Mouse (Mus musculus) urinary bladder, adult 2 months (tissue): Measurements from ENCODE around the gene Eif5a. TPM values are rescaled to one million over a fixed set of nuclear protein-coding genes. Genes with fewer than 3 reads are reported as not detected.

Experiments
- DNase-seq: peaks from one replicate; pipeline ENCODE4 v3.0.0; 2022; ENCODE audit warnings: low spot score
- polyA plus RNA-seq: library from polyadenylated mRNA; depleted of rRNA; stranded (reverse); fragments of >200 nt; gene quantifications from 2 replicates; pipeline ENCODE4 v1.2.3, GENCODE M21; 2012

The Eif5a gene
- polyA plus RNA-seq, 1 experiment = 624 TPM

- no peak for DNase-seq
Observed at GRCm38 (mm10) chr11:69902972-69903371, 18.8 kb downstream of the Eif5a start.

GRCm38 (mm10) chr11:69901993-69902392, 19.8 kb downstream of the Eif5a start:
- DNase-seq = no peak

- peak; percentile 85 for DNase-seq
Observed at GRCm38 (mm10) chr11:69901406-69901846, 20.3 kb downstream of the Eif5a start.

- DNase-seq = peak; percentile 71
Observed at GRCm38 (mm10) chr11:69900471-69901405, 21.0 kb downstream of the Eif5a start, which contains the start of the genes 2810408A11Rik and Neurl4. TSS of gene 2810408A11Rik (minus strand) at chr11:69900987. TSS of gene Neurl4 (plus strand) at chr11:69901072.

GRCm38 (mm10) chr11:69899870-69900269, 21.9 kb downstream of the Eif5a start:
- DNase-seq = no peak

DNA sequence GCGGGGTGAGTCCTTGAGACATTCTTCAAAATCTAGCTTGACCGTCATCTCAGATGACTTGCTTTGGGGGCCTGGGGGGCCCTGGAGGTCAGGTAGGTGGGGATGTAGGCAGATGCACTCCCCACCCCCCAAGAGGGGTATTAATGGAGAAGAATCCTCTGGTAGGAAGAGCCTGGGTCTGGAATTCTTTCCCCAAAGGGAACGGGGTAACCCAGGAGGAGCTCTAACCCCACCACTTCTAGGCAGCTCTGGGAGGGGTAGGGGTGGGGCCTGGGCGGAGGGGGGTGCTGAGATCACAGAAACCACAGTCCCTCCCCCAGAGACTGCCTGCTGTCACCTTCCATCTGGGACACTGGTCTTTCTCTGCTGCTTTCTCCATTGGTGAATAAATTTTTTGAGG, 26.5 kb downstream of the Eif5a start, which contains the start of gene Acap1:
Gene Acap1, minus strand, starts transcription at position 249 of the 400 bp plus-strand sequence.
- DNase-seq = no peak

- no peak for DNase-seq
Observed at GRCm38 (mm10) chr11:69894671-69895070, 27.1 kb downstream of the Eif5a start.

- no peak for DNase-seq
Observed at GRCm38 (mm10) chr11:69891482-69891881, 30.3 kb downstream of the Eif5a start.

- no peak for DNase-seq
Observed at GRCm38 (mm10) chr11:69886907-69887635, 34.7 kb downstream of the Eif5a start.

- DNase-seq = no peak
Observed at GRCm38 (mm10) chr11:69884663-69885062, 37.1 kb downstream of the Eif5a start.

- no peak for DNase-seq
Observed at GRCm38 (mm10) chr11:69884240-69884639, 37.5 kb downstream of the Eif5a start.

DNA sequence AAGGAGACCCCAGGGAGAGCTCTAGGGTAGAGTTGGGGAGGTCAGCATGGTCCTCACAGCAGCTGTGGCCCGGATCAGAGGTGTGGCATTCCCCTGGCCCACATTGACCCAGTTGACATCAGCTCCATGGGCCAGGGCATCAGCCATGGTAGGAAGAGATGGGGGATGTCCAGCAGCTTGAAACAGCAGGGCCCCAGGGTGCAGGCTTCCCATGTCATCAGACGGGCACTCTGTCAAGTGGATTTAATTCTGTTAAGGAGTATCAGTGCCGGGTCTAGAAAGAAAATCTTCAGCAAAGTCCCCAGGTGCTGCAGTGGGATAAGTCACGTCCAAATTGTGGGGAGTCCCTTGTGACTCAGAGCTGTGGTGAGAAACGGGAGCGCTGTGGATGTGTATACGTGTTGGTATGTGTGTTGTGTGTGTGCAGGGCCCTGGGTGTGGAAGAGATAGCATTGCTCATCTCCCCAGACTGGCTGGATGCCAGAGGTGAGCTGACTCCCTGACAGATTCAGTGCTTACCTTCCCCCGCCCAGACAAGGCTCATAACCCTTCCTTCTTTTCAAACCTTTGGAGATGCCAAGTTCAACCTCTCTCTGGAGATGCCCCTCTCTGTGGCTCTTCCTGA, 38.1 kb downstream of the Eif5a start:
- no peak for DNase-seq

- DNase-seq = no peak
Observed at GRCm38 (mm10) chr11:69883066-69883465, 38.7 kb downstream of the Eif5a start.

GRCm38 (mm10) chr11:69881787-69882670, 39.7 kb downstream of the Eif5a start:
- DNase-seq = no peak

- peak; percentile 92 for DNase-seq
Observed at GRCm38 (mm10) chr11:69880853-69881603, 40.7 kb downstream of the Eif5a start, which contains the start of gene Kctd11. TSS of gene Kctd11 (minus strand) at chr11:69881406.

GRCm38 (mm10) chr11:69880506-69880852, 41.3 kb downstream of the Eif5a start:
- DNase-seq = no peak

DNA sequence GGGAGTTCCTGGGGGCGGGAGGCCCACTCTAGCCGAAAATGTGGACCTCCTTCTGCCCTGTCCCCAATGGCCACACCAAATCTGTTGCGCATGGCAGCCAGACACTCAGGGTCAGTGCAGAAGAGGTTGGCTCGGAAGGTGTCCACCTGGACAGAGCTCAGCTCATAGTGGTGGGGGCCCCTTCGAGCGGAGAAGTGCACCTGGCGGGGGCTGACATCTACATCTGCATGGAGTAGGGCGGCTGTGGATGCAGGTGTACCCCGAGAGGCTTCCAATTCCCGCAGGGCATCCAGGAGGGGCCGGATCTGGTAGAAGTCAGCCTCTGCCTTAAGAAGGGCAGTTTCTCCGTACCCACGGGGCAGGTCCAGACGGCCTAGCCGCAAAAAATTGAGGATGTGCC, 42.0 kb downstream of the Eif5a start:
- DNase-seq = no peak

GRCm38 (mm10) chr11:69878952-69879351, 42.8 kb downstream of the Eif5a start:
- DNase-seq = no peak

DNA sequence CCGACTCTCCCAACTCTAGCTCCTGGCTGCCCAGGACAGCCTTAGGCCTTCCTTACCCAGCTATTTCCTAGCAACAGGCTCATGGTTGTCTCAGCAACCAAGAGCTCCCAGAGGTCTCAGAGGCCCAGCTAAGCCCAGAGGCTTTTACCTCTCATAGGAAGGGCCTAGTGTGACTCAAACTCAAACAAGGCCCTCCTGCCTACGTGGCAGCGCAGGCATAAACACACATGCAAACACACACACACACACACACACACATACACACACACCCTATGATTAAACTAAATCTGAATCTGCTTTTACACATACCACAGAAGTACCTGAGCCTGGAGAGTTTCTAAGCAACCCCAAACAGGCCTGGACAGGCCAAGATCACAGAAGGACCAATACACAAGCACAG, 43.4 kb downstream of the Eif5a start:
- no peak for DNase-seq

DNA sequence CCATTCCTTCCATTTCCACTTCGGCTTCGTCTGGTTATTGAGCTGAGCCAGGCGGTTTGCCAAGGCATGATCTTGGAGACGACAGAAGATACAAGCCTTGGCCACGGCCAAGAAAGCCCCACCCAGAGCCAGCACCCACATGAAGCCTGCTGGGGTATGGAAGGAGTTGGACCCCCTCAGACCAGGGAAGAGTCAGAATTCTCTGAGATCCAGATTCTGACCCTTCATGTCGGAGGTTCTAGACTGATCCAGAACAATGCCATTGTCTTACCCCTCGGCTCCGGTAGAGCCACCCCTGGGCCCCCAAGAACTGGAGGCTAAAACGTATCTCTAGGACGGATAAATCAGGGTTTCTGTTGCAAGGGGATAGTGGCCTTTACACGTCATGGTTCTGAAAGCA, 43.9 kb downstream of the Eif5a start, which contains the start of gene Tmem95:
Gene Tmem95, minus strand, starts transcription at position 141 of the 400 bp plus-strand sequence.
- no peak for DNase-seq
